Mouse (Mus musculus): ENCODE measurements around the gene Ddx6.
"Not testable (repeated sequence)": the region's sequence is repeated elsewhere in the genome, so short reads cannot be mapped to it uniquely, and the experiment has no call there.

Ddx6 gene

DNA sequence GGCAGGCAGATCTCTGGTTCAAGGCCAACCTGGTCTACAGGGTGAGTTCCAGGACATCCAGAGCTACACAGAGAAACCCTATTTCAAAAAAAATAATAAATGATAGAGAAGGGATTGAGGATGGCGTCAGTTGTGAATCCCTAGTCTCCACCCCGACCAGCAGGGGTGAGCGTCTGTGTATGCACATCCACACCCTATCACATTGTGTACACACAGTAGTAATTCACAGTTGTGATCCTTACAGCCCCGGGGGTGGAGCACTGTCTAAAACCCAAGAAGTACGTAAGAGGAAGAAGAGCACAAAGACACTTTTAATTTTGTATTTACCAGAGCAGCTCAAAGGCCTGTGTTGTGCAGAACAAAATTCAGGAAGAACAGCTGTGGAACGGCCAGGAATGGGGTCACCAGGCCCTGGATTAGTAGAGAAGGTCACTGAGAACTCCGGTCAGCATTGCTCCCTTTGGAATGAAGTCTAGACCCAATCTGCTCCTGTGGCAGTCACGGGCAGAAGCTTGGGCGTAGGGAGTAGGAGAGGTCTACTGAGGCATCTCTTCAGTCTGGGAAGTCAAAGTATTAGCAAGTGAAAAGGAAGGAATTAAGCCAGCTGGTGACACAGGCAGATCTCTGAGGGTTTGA, 9.7 kb upstream of the Ddx6 start:
- no peak for DNase-seq

DNA sequence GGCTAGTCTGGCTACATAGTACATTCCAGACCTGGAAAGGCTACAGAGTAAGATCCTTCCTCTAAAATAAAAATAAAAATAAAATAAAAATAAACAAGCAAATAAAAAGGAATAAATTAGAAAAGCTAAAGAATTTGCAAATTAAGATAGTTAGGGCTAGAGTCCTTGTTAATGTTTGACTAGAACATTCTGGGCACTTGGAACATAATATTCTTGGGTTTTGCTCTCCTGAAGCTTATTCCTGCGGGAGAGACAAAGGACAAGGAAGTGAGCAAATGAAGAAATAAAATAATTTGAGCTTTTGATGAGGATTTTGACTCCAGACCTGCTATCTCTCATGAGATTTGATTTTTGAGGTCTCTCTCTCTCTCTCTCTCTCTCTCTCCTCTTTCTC, 9.2 kb upstream of the Ddx6 start:
- DNase-seq, result no peak

DNA sequence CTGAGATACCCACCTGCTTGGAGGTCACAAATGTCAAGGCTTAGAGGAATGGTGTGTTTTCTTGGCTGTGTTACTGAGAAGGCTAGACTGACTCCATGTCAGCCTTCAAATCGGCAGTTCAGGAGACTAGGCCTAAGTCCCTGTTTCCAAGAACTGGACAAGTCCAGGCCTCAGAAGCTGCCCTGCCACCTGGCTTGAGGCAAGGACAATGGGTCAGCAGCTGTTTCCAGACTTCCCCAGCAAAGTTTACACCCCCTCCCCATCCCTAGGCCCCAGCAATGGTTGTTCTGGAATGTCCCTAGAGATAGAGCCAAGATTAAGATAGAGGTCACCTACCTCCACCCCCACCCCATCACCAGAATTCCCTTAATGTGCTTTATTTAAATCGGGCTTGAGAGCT, 7.0 kb upstream of the Ddx6 start:
- no peak for DNase-seq

DNA sequence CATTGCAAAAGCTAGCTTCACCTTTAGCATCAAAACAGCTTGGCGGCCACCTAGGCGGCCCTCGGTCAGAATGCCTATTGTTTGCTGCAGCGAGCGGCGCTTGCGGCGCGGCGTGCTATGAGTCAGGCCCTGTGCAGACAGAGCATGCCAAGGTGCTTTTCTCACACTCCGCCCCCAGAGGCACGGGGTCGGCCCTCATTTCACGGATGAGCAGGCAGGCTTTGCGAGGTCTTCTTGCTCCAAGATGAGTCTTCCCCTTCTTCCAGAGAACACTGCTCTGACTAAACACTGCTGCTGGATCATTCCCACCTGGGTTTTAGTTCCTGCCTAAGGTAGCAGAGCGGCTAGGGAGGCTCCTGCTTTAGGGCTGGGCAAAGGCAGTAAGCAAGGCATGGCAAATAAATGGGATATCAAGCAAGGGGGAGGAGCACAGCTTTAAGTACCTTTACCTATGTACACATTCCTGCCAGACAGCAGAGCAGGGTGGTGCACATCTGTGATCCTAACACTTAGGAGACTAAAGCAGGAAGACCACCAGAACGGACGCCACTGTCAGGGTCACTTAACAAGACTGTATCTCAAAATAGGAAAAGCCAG, 5.7 kb upstream of the Ddx6 start:
- DNase-seq, result peak; percentile 55

DNA sequence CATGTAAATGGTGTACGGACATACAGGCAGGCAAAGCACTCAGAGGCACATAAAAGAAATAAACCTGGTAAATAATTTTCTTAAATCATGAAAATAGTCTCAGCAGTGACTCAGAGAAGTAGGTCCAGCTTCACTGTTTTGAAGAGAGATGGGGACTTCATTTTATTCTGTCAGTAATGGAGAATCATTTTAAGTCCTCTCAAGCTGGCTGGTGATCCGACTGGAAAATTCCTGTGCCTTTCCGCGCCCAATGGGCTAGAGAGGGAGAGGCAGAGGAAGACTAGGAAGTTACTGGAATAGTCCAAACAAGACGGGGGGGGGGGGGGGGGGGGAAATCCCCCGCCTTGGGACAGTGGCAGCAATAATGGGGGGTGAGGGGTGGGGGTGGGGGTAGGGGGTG, 5.1 kb upstream of the Ddx6 start:
- no peak for DNase-seq

DNA sequence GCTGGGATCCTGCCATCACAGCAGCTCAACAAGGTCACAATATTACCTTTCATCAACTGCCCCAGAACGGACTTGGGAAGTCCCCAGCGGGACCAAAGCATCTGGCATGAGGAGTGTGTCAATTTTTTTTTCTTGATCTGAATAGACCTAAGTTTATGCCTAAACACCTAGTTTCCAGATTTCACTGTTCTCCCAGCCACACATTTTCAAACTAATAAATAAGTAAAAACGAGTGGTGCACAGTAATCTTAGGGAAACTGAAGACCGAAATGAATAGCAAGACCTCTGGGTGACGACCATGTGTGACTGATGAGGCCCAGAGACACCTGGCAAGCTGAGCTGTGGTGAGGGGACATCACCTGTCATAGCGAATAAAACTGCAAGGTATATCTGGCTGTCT, 3.9 kb upstream of the Ddx6 start:
- DNase-seq, result no peak

DNA sequence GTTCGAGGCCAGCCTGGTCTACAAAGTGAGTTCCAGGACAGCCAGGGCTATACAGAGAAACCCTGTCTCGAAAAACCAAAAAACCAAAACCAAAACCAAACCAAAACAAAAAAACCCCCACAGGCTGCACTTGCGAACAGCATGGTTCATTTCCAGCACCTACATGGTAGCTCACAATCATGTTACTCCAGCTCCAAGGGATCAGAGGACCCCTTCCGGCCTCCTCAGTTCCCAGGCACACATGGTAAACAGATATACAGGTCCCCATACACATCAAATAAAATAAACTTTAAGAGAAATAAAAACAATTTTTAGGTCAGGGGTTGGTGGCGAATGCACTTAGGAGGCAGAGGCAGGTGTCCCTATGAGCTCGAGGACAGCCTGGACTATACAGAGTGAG, 1.9 kb upstream of the Ddx6 start:
- DNase-seq, result no peak

DNA sequence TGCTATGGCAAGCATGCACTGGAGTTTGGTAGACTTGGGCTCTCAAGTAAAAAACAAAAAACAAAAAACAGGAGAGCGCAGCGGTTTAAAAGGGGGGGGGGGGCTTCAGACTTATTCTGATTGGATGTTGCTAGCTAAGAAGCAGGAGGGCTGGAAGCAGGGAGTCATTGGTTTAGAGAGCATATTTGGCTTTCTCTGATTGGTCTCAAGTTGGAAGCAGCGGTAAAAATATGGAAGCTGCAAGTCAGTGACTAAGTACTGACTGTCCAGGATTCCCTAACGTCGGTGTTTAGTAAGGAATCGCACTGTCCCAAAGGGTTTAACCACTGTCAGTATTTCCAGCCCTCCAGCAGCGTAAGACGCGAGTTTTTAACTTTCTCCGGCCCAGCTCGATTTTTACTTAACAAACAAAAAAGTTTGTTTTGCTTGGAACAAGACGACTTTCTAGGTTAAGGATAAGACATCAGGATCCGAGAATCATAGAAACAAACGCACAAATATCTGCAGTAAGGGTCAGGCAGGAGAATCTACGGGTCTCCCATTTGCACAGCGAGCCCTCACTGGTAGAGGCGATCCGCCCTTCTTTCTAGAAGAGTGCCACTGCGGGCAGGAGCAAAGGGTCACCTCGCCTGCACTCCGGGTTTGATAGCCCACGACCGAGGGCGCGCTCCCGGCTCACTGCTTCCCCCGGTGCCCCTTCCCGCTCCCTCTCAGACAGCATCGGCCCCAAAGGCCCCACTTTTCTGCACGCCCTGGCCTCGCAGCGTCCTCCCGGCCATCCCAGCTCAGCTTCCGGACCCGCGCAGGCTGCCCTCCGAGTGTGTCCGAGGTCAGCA, 1.0 kb upstream of the Ddx6 start:
- DNase-seq, result peak; percentile 45 to 54

DNA sequence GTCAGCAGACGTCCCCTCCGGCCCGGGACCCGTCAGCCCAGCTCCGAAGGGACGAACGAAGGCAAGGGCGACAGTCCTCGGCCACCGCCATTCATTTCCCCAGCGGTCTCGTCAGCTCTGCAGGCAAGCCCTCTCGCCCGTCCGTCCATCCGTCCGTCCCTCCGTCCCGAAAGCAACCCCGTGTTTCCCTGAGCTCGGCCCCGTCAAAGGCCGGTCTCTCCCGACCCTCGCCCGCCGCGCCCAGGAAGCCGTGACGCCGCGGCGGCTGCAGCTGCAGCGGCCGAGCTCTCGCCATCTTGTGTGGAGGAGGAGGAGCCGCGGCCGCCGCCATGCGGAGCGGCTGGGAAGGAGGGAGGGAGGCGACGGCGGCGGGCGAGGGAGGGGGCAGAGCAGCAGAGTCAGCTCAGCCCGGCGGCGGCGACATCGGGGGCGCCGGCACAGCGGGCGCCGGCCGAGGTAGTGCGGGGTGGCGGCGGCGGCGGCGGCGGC, 358 bp upstream of the Ddx6 start:
- DNase-seq, result peak; percentile 88 to 89

DNA sequence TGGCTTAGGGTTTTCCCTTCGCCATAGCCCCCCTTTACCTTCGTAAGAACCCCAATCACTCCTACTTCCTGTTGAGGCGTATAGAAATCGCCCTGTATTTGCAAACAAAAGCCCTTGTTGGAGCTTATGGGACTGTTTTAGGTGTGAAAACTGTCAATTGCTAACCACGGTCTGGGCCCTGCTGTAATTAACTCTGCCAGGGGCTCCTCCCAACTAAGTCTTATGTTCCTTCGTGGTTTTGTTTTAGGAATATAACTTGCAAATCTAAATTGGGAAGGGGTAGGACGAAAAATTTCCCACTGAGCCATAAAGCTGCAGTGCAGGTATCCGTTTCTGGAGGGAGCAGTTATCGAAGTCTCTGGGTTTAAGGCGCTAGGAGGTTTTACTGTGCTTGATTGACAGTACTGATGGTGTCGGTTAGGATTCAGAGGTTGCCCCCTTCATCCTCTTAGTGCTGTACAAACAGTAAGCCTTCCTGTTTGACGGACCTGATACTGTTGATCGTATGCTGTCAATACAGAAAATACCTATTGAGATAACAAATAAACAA, 999 bp downstream of the Ddx6 start:
- DNase-seq, result no peak

DNA sequence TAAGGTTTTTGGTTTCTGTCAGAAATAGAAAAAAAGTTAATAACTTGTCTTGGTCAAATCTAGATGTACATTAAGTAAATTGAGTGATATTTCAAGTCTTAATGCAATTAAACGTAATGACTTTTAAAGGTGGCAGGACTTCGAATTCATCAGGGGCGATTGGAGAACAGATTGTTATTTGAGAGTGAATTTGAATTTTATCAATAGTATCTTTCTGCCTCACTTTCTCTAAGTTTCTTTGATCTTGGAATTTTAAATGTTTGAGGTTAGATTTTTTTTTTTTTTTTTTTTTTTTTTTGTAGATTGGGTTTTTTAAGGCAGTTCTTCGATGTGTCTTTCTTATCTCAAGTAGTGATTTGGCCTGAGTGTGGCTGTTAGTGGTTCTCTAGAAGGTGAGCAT, 2.0 kb downstream of the Ddx6 start:
- no peak for DNase-seq

DNA sequence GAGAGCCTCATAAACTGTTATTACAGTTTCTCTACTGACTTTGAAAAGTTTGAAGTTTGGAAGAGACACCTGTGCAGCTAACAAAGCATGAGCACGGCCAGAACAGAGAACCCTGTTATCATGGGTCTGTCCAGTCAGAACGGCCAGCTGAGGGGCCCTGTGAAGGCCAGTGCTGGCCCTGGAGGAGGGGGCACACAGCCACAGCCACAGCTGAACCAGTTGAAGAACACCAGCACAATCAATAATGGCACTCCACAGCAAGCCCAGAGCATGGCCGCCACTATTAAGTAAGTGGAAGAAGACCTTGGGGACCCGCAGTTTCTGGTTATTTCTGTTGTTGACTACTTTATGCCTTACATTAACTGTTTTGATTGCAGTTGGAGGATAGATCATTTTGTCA, 2.6 kb downstream of the Ddx6 start:
- no peak for DNase-seq

DNA sequence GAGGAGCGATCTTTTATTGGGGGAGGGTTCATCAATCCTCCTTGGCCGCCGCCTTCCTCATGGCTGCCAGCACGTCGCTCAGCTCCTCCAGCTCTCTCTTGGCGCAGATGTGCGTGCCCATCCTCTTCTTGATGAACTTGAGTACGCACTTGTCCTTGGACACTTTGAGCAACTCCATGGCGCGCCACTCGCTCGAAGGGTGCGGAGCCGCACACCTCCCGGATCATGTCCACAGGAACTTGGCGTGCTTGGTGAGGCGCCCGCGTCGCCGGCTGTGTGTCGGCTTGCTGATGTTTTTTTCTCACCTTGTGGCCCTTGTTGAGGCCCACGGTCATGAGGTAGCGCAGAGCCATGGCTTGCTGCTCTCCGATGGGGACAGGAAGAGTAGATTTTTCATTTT, 5.7 kb downstream of the Ddx6 start:
- no peak for DNase-seq

DNA sequence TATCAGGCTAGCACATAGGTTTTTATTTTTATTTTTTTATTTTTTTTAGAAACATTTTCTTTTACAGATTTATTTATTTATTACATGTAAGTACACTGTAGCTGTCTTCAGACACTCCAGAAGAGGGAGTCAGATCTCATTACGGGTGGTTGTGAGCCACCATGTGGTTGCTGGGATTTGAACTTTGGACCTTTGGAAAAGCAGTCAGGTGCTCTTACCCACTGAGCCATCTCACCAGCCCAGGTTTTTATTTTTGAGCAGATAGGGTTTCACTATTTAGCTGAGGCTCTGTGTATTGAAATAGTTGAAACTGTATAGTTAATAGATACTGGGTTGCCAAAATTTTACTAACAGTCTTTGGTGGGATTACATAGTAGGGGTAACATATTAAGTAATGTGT, 8.4 kb downstream of the Ddx6 start:
- not testable (repeated sequence) for DNase-seq

DNA sequence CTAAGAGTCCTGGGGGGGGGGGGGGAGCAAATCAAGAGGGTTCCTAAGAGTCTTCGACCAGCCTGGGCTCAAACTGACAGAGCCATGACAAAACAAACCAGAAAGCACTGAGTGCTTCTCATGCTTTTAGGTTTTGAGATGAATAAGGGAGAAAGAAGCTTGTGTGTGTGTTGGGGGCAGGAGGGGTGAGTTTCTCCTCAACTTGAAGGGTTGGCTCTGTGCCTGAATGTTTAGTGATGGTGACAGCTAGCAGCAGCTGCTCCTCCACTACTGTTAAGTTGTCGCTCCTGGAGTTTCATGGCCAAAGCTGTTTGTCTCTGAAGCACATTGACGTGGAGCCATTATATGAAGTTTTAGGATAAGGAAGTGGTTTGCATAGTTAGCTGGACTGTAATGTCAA, 16.4 kb downstream of the Ddx6 start:
- DNase-seq, result no peak

DNA sequence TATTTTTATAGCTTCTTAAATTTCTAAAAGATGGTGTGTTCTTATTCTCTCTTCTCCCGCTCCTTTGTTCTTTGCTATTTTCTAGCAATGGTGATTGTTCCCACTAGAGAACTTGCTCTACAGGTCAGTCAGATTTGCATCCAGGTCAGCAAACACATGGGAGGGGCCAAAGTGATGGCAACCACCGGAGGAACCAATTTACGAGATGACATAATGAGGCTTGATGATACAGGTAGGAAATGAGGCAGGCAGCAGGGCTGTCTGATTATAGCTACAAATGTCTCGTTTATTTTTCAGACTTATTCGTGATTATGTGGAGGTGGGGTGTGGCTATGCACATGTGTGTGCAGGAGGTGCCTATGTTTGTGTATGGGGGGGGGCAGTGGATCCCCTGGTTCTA, 19.7 kb downstream of the Ddx6 start:
- DNase-seq, result no peak

DNA sequence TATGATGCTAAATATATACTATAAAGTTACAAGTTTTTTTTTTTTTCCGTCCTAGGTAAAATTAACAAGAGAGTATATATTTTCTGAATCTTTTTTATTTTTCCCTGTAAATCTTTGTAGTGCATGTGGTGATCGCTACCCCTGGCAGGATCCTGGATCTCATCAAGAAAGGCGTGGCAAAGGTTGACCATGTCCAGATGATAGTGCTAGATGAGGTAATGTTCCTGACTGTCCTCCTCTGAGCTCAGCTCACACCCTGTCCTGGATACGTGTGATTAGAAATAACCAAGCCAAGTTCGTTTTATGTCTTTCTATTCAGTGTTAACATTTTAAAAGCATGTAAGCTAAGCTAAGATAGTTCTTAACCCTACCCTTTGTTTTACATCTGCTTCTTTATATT, 21.6 kb downstream of the Ddx6 start:
- DNase-seq, result no peak

DNA sequence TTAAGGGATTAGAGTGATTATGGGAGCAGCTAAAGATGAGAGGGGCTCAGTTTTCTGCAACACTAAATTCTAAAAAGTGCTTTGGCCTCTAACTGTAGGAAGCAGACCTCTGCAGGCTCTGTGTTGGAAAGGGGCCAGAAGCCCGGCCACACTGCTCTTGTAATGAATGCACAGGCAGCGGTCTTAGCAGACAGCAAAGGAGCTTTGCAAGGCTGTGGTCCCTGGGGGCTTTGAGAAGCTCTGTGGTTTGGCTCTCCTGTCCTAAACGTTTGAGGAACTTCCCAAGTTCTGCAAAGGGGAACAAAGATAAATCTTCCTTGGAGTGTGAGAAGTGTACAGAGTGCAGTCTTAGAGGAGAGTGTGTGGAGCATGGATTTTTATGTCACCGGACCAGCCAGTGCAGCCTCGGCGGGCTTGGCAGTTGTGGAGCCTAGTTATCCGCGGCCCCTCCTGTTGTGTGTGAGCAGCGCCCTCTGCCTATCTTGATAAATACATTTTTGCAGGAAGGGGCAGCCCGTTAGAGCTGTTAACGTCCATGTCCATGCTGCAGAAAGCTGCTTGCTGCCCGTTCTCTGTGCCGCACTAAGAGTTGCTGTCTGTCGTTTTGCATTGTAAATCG, 33.0 kb downstream of the Ddx6 start:
- peak; percentile 54 to 55 for DNase-seq

DNA sequence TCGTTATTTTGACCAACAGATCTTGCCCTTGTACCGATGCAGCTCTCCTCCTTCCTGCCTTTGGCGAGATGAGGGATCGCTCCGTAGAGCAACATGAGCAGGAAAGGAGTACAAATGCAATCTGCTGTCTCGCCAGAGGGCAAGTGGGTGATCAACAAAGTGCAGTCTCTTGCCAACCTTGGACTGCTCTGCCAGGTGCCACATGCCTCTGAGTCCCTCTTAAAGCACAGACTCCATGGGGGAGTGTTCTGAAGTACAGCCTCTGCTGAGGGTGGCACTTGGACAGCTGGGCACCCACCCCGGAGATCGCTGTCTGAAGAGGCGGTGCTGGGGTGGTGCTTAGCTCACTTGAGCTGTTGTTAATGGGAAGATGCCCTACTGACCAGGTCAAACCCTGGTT, 34.0 kb downstream of the Ddx6 start:
- DNase-seq, result peak; percentile 60 to 64

DNA sequence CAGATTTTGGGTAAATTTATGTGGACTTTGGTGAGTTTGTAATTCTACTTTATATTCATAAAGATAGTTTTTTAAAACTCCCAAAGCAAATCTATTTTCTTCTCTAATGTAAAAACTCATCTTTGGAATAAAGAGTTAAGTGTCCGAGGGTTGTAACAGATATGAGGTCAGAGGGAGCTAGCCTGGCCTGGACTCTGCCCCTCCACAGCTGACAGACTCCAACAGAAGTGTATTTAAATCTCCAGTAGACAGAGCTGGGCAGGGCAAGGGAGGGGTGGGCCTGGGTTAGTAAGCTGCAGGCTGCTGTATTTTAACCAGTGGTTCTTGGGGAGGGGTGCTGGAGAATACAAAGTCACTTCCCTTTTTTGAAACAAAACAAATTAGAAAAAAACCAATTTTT, 35.3 kb downstream of the Ddx6 start:
- not testable (repeated sequence) for DNase-seq

DNA sequence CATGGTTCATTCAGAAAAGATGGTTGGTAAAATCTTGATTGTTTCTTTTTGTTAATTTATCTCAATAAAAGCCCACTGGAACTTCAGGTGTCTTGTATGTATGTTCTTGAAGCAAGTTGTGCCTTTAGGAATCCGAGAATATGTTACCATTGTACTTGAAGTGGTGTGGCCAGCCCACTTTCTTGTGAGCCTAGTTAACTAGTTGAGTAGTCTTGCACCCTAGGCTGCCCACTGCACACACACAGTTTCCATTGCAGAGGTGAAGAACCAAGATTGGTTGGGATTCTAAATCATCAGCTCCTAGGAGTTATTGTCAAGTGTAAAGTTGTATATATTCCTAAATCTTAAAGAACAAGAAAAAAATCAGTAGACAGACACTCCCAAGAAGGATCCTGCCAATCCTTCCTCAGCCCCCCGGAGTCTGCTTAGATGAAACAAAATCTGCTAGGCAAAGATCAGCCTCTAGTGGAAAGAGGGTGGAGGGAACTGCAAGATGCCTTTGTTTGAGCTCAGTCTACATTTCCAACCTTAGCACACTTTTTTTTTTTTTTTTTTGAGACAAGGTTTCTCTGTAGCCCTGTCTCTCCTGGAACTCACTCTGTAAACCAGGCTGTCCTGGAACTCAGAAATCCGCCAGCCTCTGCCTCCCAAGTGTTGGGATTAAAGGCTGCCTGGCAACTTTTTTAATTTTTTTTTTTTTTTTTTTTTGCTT, 36.1 kb downstream of the Ddx6 start:
- no peak for DNase-seq

DNA sequence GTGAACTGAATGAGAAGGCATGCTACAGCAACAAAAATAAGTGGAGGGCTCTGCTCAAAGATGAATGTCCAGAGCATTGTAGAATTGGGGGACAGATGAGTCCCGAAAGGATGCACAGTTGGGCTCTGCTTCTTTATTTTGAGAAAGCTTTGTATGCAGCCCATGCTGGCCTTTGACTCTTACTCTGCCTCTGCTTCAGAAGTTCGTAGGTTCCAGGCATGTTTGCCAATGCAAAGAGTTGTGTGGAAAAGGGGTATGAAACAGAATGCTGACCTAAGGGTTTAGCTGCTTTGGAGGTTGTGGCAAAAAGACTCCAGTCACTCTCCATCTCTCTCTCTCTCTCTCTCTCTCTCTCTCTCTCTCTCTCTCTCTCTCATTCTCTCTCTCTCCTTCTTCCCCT, 36.9 kb downstream of the Ddx6 start:
- DNase-seq, result no peak

DNA sequence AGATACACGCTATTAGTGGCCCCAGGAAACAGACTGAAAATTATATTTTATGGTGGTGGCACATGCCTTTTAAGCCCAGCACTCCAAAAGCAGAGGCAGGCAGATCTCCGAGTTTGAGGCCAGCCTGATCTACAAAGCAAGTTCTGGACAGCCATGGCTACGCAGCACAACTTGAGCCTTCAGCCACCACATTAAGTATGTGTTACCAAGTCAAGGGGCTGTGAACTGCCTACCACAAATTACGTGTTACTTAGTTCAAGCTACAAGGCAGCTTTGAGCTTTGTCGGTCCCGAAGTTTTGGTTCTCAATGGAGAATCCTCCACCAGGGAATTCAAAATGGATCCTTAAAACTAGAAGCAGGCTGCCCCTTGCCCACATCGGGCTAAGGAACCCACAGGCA, 38.4 kb downstream of the Ddx6 start:
- DNase-seq, result no peak
